Mouse (Mus musculus): ENCODE results near the gene Rin3.

Rin3 gene

DNA sequence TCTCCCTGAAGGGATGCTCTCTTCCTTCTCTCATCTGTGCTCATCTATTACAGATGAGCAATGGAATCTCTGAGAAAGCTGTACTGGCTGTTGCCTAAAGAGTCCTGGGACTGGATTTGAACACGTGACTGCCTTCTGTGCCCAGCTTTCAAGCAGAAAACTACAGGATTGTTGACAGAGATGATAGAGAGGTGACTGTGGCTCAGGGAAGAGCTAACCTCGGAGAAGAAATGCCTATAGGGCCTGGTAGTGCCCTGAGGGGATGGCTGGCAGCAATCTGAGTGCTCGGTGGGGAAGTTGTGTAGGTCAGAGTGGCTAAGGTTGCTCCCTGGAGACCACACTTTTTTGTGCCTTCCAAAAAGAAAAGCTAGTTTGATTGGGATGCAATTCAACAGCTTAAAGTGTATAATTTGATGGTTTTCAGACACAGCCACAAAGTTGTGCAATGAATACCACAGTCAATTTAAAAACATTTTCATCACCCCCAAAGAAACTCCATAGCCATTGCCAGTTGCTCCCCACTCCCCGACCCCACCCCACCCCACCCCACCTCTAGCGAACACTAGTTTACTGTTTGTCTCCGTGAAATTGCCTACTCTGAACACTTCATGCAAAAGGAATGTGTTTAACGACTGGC, 1.9 kb upstream of the Rin3 start:
- no peak for DNase-seq (ENCODE audit: low spot score in 2 of 2)

DNA sequence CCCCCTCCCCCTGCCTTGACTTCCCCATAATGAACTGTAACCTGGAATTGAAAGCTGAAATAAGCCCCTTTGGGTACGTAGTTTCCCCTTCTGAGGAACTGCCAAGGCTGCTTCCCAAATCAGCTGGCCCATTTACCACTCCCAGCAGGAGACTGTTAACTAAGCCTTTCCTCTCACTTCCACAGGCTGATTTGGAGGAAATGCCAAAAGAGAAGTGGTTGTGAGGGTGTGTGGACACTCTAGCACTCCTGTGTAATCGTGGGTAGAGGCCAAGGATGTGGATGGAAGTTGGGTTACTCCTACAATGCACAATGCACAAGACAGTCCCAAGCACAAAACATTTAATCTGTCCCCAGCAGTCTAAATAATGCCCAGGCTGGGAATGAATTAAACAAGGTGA, 722 bp upstream of the Rin3 start:
- no peak for DNase-seq (ENCODE audit: low spot score in 2 of 2)

DNA sequence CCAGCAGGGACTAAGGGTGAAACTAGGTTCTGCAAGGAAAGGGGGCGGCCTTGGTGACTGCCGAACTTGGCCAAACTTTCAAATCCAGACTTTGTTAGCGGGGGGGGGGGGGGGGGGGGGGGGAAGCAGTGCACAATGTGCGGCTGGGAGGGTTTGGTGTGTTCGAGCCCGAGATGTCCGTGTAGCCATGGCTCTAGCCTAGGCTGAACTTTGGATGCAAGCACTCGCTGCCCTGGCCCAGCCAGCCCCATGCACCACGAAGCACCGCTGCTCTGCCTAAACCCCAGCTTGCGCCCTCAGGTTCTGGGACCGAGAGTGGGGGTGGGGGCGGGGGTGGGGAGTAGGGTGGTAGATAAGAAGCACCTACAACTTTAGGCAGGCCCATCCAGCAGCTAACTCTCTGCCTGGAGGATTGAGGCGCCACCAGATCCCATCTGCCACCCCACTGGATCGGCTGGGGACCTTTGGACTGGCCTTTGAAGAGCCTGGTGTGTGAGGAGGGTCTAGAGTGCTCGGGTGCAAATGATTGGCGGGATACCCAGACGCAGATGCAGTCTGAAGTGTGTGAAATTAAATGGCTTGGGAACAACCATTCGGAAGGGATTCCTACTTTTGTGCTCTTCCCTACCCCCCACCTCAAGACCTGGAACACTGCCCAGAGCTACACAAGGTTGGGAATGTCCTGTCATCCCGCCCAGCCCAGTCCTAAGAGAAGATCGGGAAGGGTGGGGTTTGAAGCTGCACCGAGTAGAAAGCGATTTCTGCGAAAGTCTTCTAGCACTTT, 827 bp downstream of the Rin3 start:
- no peak for DNase-seq (ENCODE audit: low spot score in 2 of 2)

DNA sequence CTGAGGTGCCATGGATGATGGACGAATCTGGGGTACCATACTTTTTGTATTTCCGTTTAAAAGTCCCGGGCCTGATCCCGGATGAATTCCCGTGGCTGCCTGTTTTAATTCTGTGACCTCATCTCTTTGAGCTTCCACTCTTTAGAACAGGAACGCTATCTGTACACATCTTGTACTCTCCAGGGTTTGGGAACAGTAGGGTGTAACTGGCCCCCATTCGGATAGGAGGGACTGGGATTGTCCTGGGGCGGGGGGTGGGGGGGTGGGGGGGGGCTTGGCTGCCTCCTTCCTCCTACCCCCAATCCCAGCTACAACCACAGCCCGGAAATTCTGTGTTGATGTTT, 1.4 kb downstream of the Rin3 start:
- no peak for DNase-seq (ENCODE audit: low spot score in 2 of 2)

DNA sequence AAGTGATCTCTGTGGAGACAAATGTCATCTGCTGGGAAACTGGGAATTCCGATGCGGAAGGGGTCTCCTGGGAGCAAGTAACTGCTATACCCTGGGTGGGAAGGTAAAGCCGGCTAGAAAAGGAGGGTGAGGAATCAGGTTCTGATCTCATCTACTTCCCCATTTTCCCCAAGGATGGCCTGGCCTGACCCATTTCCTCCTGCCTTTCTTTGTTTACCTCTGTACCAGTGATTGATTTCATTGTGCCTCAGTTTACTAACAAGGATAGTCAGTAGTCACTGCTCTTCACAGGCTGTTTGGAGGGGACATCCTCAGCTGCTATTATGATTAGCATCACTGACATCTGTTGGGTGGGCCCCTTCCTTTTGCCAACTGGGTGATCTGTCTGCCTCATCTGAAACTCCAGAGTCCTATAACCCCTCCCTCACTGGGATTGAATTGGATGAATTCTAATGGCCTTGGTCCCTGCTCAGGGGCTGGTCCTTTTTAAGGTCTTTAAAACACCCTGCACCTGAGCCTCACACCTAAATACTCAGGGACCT, 1.8 kb downstream of the Rin3 start:
- DNase-seq (ENCODE audit: low spot score in 2 of 2) = no peak

DNA sequence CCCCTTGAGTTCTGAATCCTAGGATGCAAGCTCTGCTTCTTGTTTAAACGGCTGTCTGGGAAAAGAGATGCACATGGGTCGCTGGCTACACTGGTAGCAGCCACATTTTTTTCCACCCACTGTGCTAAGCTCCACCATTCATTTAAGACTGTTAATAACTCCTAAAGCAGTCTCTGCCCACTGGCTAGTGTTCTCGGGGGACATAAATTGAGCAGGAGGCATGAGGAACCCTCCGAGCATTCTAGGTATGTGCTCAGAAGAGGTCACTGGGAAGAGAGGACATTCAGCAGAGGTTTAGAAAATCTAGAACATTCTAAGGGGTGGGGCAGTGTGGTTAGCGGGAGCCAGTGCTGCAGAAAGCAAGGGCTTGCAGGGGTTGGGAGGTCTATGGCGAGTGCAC, 2.5 kb downstream of the Rin3 start:
- DNase-seq (ENCODE audit: low spot score in 2 of 2) = no peak

DNA sequence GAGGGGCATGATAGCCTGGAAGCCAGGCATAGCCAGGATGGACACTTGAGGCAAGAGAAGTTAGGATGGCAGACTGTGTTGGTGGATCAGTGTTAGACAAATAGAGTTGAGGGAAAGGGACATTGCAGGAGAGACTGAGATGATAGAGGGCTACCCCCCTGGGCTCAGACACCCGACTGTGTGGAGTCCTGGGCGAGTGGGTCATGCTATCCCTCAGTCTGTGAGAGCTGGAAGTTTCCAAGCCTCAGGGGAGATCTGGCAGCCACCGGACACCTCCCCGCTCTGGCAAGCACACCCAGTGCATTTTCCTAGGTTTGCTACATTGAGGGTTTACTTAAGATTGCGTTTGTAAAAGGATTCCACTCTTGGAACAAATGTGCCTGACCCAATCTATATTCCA, 2.9 kb downstream of the Rin3 start:
- no peak for DNase-seq (ENCODE audit: low spot score in 2 of 2)

DNA sequence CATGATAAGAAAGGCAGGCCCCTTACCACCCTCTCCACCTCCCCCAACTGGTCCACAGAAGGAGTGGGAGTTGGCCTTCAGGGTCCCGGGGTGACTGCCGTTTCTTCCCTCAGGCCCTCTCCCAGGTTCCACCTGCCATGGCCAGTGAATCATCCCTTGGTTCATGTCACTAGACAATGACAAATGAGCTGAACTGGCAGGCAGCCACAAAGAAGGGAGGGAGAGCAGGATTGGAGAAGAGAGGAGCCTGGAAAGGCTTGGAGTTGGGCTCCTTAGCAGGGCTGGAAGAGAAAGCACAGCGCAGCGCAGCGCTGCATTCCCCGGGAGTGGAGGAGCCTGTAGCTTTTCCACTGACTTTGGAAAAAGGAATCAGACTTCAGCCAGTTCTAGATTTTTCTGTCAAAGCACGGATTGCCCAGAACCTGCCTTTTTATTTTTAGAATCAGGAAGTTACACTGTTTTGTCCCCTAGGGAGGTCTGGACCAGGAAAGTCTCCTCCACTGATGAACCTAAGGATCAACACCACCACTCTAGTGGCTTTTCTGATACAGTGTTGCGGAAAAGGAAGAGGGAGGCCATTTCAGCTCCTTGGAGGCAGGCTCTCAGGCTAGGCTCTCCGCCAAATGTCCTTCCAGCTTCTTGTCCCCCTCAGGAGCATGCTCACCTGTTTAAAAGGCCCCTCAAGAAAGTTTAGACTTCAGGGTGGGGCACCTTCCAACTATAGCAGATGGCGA, 4.0 kb downstream of the Rin3 start:
- no peak for DNase-seq (ENCODE audit: low spot score in 2 of 2)

DNA sequence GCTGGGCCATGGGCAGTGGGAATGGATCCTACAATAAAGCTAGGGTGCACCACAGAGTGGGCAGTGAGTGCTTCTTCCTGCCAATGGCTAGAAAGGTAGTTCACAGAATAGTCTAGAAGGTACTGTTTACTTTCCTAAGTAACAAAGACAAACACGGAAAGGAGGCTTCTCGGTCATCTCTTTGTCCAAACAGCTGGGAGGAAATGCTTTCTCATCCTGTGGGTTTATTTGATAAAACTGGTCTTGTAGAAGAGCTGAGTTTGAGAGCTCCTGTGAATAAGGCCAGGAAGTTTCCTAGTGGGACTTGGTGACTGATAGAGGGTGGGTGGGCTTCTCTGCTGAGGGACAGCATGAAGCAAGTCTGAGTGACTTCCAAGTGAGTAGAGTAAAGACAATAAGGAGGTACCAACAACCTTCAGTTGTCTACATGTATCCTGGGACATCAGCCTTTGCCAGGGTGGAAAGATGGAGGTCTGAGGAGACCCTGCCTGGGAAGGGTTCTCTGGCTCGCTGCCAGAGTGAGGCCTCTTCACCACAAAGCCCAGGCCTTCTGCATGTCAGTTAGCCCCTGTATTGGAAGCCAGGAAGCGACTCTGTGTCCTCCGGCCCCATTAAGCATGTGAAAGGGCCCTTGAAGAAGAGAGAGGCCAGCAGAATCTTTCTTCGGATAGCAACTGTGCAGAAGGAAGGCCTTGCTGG, 5.2 kb downstream of the Rin3 start:
- no peak for DNase-seq (ENCODE audit: low spot score in 2 of 2)

DNA sequence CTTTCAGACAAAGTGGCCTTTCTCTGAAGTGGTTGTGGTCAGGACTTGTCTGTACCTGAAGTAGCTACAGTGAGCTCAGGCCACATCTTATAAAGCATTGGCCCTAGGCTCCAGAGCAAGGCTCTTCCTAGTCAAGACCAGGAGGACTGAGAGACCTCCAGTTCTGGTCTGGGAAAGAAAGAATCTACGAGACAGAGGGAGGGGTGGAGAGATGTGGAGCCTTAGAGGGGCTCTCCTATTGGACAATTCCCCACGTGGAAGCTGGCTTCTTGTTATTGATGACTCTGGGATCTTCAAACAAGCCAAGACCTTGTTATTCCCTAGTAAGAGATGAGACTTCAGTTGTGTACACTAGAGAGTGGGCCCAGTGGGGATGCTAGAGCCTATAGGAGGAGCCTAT, 6.0 kb downstream of the Rin3 start:
- no peak for DNase-seq (ENCODE audit: low spot score in 2 of 2)

DNA sequence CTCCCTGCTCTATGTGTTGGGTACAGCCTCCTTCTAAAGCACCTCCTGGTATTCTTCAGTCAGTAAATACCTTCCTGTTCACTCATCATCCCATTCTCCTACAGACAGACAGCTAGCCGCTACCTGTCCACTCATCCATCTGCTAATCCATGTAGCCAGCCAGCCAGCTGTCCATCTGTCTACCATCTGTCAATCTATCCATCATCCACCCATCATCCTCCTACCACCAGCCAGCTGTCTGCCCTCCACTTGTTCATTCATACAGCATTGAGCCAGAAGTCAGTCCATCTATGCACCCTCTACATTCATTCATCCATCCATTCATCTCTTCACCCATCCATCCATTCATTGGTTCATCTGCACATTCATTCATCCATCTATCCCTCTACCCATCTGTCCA, 6.7 kb downstream of the Rin3 start:
- no peak for DNase-seq (ENCODE audit: low spot score in 2 of 2)

DNA sequence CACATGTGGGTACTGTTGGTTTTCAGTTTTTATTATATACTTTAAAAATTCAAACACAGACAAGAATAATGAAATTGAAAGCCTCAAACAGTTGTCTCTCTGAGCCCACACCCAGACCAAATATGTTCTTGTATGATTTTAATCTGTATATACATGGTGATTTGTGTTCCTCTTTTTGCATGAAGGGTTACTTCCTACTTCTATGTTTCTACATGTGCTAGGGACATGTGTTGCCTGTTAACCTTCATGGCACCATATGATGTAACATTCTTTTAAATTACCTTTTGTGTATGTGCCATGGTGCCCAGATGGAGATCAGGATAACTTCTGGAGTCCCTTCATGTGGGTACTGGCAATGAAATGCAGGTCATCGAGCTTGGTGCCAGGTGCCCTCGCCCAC, 7.8 kb downstream of the Rin3 start:
- DNase-seq (ENCODE audit: low spot score in 2 of 2) = no peak

DNA sequence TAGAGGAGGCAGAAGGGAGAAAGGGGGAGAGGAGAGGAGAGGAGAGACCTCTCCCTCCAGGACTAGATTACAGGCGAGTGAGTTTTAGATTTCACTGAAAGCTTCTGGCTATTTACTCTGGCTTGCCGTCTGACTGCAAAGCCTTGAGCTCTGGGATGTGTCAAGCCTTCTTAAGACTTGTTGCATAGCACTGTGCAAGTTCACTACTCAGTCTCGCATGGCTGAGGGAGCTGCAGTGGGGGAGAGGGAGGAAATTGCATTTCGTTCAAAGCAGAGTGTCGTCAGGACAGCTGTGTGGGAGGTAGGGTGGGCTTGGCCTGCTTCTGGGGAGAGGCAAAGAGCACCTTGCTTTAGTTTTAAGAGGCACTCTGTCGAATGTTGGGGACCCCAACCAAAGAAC, 8.8 kb downstream of the Rin3 start:
- no peak for DNase-seq (ENCODE audit: low spot score in 2 of 2)

DNA sequence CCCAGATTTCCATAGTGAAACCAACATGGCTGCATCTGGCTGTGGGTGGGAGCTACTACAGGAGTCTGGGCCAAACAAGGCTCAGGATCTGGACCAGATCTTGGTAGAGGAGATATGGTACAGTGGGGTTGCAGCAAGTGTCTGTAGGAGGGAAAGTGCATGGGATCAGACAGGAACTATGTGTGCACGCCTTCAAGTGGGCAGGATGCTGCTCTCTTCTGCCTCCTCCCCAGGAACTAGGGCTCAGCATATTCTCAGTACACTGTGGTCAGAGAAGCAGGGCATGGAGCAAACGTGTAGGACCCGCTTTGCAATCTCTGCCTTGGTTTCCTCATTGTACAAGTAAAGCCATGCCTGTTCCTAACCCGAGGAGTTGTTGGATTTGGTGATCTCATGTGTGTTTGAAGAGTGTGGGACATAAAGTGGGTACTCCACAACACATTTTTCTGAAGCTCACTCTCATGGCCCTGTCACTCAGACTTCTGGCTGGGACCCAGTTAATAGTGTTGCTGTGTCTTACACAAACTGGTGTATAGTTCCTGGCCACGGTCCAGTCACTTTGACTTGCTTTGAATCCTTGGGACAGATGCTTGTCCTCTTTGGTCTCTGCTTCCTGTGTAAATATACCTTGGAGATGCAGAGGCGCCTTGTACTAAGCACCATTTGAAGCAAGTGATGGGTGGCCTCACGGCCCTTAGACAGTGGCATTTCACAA, 9.8 kb downstream of the Rin3 start:
- DNase-seq (ENCODE audit: low spot score in 2 of 2) = no peak

DNA sequence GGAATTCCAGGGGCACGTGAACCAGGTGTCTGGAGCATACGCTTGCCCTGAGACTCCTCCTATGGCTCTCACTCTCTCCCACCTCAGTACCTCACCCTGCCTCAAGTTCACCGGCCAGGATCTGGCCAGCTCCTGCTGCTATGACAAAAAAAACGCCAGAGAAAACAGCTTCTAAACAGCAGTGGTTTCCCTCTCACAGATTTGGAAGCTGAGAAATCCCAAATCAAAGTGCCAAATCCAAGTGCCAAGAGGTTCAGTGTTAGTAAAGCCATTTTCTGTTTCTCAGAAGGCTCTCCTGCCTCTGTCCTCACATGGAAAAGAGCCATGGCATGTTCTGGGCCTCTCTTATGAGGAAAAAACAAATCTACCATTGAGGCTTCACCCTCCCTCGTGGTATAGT, 11.8 kb downstream of the Rin3 start:
- DNase-seq (ENCODE audit: low spot score in 2 of 2) = no peak

DNA sequence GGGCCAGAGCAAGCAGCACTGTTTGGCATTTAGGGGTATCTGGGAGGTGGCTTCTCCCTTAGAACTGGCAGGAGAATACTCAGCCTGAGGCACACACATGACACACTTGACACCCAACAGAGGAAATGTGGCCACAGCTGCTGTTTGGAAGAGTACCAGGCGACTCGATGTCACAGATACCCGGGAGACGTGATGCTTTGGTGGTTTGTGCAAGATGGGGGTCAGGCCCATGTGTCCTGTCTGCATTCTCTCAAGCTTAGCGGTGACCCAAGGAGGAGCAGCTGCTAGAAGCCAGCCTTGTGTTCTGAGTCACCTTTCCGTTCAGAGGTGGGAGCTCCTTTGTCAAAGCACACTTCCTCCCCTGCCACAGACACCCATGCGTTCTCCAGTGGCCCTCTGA, 12.4 kb downstream of the Rin3 start:
- no peak for DNase-seq (ENCODE audit: low spot score in 2 of 2)

DNA sequence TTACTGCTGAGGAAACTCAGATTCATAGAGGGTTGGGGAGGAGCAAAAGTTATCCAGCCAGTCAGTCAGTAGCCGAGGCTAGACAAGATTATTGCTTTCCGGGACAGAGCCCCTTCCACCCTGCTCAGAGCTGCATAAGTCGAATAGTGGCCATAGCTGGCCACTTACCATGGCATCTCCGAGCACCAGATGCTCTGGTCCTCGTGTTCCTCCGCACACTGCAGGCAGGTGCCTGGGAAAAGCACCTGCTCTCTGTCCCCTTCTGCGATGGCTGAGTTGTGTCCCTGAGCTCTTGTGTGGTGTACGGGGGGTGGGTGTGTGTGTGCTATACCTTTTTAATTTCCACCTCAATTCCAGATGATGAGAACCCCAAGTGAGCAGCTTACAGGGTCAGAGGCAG, 12.8 kb downstream of the Rin3 start:
- DNase-seq (ENCODE audit: low spot score in 2 of 2) = no peak

DNA sequence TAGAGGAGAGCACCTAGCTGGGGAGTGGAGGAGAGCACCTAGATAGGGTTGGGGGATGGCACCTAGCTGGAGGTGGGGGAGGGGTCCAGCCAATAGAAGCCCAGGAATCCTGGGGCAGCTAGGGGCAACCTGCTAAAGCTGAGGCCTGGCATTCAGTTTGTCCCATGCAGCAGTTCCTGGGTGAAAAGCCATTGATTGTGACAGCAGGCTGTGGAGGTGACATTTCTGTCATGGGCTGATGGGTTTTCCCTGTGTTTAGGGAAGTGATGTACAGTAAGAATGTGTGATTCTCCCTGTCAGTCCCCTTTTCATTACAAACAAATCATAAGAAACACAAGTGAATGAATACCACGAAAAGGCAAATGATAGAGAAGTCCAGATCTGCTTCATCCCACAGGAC, 13.5 kb downstream of the Rin3 start:
- DNase-seq (ENCODE audit: low spot score in 2 of 2) = no peak

DNA sequence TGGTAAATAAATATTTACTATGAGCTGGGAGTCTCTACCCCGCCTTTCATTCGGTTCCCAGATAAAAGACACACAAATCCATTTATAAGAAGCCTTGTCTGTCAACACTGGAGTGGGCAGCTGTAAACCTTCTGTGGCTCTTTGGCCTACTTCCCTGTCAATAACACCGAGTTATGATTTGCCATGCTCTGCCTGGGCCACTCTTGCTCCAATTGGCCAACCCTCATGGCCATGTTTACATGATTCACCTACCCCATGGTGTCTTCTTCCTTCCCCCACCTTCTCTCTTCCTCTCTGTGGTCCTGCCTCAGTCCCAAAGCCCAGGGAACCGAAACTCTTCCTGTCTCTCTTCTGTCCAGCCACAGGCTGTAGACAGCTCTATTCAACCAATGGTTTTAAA, 14.1 kb downstream of the Rin3 start:
- no peak for DNase-seq (ENCODE audit: low spot score in 2 of 2)

DNA sequence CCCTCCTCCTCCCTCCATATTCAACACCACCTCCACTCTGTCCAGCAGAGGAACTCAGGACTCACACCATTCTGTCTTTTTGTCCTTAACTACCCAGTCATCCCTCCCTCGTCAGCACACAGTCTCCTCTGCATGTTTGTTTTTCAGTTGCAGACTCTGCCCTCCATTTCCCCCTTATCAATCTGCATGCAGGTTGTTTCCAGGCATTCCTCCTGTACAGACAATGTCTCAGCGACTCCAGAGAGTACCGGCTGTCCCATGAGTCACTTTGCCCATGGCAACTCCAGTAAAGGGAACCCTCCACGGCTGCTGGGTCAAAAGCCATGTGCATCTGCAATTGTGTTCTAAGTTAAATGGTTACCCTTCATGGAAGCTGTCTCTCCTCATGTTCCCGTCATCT, 16.4 kb downstream of the Rin3 start:
- DNase-seq (ENCODE audit: low spot score in 2 of 2) = no peak

DNA sequence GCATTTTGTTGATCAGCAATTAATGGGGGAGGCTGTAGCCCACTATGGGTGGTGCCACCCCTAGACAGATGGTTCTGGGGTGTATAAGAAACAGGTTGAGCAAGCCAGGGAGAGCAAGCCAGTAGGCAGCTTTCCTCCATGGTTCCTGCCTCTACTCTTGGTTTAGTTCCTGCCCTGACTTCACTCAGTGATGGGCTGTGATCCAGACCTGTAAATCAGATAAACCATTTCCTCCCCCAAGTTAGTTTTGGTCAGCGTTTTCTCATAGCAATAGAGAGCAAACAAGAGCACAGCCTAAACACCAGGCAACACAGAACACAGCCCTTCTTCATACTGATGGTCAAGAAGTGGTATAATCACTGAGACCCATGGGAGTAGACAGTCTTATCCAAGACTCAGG, 18.7 kb downstream of the Rin3 start:
- DNase-seq (ENCODE audit: low spot score in 2 of 2) = no peak

DNA sequence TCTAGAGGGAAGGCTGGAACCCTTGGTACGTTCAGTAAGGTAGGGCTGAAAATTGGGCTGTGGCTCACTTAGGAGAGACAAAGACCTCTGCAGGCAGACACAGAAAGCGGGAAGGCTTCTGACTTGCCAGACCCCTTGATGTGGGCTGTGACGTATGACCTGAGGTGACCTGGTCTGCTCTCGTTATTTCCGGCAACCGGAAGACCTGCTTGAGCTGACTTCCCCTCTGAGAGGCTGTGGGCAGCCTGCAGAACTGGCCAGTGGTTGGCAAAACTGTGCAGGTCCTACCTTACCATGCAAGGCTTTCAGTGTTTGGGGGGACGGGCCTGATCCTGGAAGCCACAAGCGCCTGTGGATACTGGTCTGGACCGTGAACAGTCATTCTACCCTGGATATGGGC, 19.5 kb downstream of the Rin3 start:
- no peak for DNase-seq (ENCODE audit: low spot score in 2 of 2)
